Mouse (Mus musculus) left cerebral cortex, adult 2 months (tissue): ENCODE results near the gene Tnfaip3. TPM values are rescaled to one million over a fixed set of nuclear protein-coding genes. Genes with fewer than 3 reads are reported as not detected.

Experiments used
- DNase-seq, 2 experiments: peaks; one replicate each; pipeline ENCODE4 v3.0.0; 2021 to 2022; ENCODE audit warnings: low spot score in 2 of 2, mixed read lengths in 1 of 2; ENCODE audit errors: extremely low spot score in 1 of 2
- H3K27ac ChIP-seq: fragments of 200-600 bp; 2 replicates; pipeline ENCODE4 v1.8.1; 2022
- H3K4me3 ChIP-seq: fragments of 200-600 bp; 2 replicates; pipeline ENCODE4 v1.8.1; 2022
- CTCF ChIP-seq: fragments of 200-600 bp; IDR thresholded peaks from 2 replicates; pipeline ENCODE4 v1.8.1; 2022; ENCODE audit warnings: antibody characterized with exemption, mild to moderate bottlenecking, moderate library complexity
- intact Hi-C: fragments of 180-260 bp; cut with DNase I; formaldehyde crosslinking; loops from one replicate; pipeline ENCODE4 v1.15.1; 2025
- total RNA-seq, 2 experiments: library from RNA; stranded (reverse); gene quantifications; 2 replicates each; pipeline ENCODE4 v1.2.3; 2021

Gene Tnfaip3
- total RNA-seq, 2 experiments from 2014 or later = 4.6 to 5.1 TPM

DNA sequence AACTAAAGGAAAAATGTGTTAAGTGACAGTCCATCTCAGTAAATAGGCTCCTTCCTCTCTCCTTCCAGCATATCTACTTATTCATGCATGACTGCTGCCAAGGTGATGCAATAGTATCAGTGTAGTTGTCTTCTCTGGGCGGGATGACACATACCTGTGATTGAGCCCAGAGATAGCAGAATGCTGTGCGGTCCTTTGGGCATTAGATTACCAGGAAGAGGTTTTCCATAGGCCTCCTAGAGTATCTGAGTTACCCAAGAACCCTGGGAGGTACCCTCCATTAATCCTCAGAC lies 27.6 kb downstream of the Tnfaip3 start:
- TF ChIP-seq CTCF = no peak
- H3K4me3 ChIP-seq = no peak overlapping the region
- intact Hi-C loops = no loop called here
- H3K27ac ChIP-seq = no peak overlapping the region
- no peak for DNase-seq

DNA sequence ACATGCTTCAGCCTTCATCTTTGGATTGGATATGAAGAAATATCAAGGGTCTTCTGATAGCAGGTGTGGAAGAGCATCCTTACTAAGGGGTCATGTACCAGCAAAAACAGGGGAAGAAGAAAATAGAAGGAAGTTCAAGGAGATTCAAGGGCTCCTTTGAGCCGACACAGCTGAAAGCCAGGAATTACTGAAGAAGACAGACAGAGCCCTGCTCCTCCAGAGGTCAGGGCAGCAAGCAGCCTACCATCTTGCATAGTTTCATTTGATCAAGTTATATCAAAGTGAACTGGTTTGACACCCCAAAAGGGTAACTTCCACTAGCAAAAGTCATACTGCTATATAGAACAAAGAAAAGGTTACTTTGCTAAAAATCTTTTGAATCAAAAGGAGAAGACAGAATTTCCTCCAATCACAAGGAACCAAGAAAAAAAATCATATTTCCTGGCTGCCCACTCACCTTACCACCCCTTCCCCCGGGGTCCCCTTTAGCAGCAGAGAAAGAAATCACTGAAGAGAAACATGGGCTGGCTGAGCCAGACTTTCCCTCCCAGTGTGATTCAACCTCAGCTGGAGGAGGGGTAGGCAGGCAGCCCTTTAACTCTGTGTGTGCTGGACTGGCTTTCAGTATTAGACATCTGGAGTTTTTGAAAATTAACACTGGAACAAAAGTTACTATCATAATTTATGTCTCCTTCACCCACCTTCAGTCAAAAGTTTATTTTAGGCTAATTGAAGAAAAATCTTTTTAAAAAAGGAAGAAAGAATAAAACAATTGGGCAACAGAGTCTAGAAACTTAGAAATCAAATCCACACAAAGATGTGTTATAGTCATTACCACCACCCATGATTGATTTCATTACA lies 28.2 kb downstream of the Tnfaip3 start:
- H3K4me3 ChIP-seq = no peak overlapping the region
- TF ChIP-seq CTCF = no peak
- intact Hi-C loops = no loop called here
- H3K27ac ChIP-seq = no peak overlapping the region
- DNase-seq = no peak

DNA sequence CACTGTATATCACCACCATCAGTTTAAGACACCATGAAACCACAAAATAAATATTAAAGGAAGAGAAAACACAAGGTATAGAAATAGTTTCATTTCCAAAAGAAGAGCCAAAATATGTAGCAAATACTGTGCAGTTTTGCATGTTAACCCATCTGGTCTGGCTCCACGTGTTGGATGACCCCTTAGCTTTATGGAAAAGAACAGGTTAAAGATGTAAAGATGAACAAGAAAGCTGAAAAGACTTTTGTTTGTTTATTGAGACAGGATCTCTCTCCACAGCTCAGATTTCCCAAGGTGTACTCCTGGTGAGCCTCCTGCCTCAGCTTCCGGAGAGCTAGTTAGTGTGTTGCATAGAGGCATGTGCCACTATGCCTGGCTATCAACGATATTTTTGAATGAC lies 29.9 kb downstream of the Tnfaip3 start:
- H3K4me3 ChIP-seq = no peak overlapping the region
- no peak for TF ChIP-seq CTCF
- H3K27ac ChIP-seq = no peak overlapping the region
- intact Hi-C loops = no loop called here
- no peak for DNase-seq

DNA sequence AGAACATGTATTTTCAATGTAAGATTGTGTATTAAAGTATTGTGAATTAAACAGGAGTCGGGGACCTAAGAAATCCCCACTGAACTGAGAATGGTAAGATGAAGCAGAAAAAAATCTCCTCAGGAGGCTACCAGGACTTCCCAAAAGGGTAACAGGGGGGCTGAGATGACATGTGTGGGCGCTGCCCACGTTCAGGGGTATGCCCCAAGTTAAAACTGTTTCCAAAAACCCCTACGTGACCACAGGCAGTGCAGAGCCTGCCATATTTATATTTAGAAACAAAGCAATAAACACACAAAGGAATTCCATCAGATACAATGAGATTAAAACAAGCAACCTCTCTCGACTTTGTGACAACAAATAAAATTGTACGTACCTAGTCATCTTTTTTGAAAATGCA lies 31.9 kb downstream of the Tnfaip3 start:
- TF ChIP-seq CTCF = no peak
- no peak overlapping the region for H3K4me3 ChIP-seq
- no peak overlapping the region for H3K27ac ChIP-seq
- no peak for DNase-seq
- intact Hi-C loops = no loop called here

DNA sequence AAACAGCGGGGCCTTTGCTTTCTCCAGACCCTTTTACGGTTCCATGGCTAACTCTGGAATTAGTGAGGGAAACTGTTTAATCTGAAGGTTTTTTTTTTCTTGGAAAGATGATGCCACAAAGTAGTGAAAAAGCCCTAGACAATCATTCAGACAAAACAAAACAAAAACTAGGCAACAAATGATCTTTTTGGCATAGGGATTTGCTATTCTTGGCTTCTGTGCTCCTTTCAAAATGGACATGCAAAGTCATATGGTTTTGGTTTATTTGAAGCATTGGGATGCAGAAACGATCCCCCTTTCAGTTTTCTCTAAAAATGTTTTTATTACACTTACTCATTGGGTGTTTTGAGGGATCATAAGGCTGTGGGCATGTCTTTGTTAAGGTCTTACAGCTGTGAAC lies 41.0 kb downstream of the Tnfaip3 start:
- intact Hi-C loops = no loop called here
- no peak overlapping the region for H3K4me3 ChIP-seq
- DNase-seq = no peak
- no peak for TF ChIP-seq CTCF
- H3K27ac ChIP-seq = no peak overlapping the region

DNA sequence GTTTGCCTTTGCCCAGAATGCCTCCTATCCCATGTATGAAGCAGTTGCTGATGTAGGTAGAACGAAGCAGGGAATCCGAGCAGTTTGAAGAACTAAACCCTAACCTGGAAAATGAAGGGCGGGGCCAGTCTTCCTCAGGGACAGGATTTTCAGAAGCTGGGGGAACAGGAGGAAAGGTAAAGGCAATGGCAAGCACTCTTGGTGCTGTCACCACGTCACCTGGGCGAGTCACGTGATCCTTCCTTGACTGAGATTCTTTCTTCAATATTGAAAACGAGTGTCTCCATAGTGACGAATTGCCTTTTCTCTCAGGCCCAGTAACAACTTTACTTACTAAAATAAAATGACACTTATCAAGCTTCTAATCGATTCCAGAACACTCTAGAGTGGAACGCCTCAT lies 48.6 kb downstream of the Tnfaip3 start:
- Histone ChIP-seq H3K4me3 (no peak overlapping the region), H3K27ac (no peak overlapping the region)
- DNase-seq = no peak
- no peak for TF ChIP-seq CTCF
- intact Hi-C loops = no loop called here

DNA sequence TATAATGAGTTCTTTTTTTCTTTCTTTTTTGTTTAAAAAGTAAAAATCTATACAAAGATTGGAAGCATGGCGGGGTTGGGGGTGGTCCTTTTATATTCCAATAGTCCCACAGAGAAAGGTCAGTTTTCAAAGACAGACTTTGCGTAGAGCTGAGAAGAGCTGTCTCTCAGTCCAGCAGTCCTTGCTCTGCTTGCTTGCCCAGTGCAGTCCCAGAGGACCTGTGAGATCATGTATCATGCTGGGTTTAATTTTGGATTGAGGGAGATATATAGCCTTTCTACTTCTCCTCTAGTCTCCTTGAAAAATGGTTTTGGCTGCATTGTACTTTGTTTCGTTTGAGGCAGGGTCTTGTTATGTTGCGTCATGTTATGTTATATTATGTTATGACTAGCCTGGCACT lies 49.9 kb downstream of the Tnfaip3 start:
- H3K4me3 ChIP-seq = no peak overlapping the region
- no peak overlapping the region for H3K27ac ChIP-seq
- no peak for DNase-seq
- TF ChIP-seq CTCF = no peak
- intact Hi-C loops = no loop called here

DNA sequence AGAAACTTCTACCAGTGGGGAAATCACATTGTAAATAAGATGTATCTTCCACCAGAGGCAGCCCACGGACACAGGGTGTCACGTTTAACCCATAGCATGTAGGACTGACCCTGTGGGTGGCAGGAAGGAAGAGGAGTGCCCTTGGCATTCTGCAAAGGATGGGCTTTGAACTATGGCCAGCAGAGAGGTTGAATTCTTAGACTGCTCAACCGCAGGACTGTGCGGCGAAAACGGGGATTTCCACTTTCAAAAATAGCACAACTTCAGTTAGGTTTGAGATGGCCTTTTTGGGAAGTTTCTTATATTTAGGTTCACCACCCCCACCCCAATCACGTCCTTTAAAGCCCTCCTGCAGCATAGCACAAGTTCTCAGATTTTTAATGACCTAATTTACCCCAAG lies 50.6 kb downstream of the Tnfaip3 start:
- H3K27ac ChIP-seq = no peak overlapping the region

DNA sequence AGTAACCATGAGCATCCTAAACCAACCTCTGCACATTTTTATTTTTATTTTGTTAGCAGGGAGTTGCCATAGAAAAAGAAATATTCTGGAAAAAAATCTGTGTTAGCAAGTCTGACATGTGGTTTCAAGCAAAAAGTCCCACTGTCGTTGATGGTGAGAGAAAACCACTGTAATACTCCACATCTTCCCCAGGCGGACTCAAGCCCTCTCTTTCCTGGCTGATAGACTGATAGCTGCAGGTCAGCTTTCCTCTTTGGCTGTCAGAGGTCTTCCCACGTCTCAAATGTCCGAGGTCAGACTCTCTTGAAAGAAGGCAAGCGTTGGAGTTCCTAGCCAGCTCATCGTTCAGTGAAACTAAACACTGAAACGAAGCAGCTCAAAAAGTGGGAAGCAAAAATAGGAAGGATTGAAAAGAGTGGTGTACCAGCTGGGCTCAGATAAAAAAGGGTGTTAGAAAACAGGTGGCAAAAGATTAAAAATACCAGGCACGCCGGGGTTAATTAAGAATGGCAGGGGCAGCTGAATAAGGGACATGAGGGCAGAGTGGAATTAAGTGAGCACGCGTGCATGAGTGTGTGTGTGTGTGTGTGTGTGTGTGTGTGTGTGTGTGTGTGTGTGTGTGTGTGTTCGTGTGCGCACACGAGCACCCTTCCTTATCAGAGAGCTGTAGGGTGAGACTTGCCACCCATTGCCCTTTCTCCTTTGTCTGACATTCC lies 55.5 kb downstream of the Tnfaip3 start:
- no peak for TF ChIP-seq CTCF
- no peak for DNase-seq
- Histone ChIP-seq H3K27ac (no peak overlapping the region), H3K4me3 (no peak overlapping the region)
- intact Hi-C loops = no loop called here

More for the DNA sequence above, 50.6 kb downstream of the Tnfaip3 start:
- TF ChIP-seq CTCF = no peak
- intact Hi-C loops = no loop called here
- no peak for DNase-seq
- no peak overlapping the region for H3K4me3 ChIP-seq

DNA sequence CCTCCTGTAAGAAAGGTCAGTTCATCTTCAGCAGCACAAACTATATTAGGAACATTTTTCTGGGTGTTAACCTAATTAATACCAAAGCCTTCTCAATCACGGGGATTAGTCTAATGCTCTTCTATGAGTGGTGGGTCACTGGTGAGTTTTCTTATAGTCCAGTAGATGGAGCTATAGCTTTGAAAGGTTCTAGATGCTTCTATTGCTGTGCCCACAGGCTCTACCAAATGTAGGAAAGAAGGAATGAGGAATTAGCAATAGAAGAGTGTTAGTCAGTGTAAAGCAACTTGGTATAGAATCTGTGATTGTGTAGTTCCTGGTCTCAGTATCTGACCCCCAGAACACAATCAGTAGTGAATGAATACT lies 61.8 kb downstream of the Tnfaip3 start:
- Histone ChIP-seq H3K27ac (no peak overlapping the region), H3K4me3 (no peak overlapping the region)
- peak; percentile 78 for TF ChIP-seq CTCF
- intact Hi-C loops = loop anchor here (1.0 to 5.0 kb wide), 3 partner anchors 61 to 233 kb away; partner anchors contain the start of gene Tnfaip3
- no peak for DNase-seq

DNA sequence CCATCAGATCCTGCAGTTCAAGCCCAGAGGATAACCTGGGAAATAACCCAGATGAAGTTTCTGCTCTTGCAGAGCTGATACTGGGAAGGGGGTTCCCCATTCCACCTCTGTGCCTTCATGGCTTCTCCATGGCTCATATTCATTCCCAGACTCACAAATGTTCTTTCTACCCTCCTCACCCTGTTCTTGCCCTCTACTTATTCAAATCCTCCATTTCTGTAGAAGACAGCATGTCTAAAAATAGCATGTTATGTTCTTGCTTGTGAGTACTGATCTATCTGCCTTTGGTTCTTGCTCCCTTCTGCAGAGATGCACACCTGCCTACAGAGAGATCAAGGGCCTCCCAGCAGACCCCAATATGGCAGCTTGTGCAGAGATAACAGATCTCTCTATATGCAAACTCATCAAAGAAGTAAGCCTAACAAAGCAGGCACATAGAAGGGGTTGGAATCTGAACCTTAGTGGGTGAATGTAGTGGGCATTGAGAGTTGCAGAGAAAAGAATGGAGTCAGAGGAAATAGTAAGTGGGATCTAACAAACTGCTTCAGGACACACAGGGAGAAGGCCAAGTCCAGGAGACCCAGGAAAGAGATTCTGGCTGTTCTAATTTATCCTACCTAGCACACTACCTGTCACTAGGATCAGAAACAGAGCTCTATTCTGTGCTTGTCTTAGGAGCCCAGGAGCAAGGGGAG lies 62.3 kb downstream of the Tnfaip3 start:
- no peak for TF ChIP-seq CTCF
- intact Hi-C loops = loop anchor here (1.0 to 5.0 kb wide), 3 partner anchors 62 to 233 kb away; partner anchors contain the start of gene Tnfaip3
- Histone ChIP-seq H3K27ac (no peak overlapping the region), H3K4me3 (no peak overlapping the region)
- DNase-seq = no peak

Other genes starting within 250 kb of the Tnfaip3 start
- gene Gm4922, start 228.9 kb downstream of the Tnfaip3 start, total RNA-seq = not detected
- 1 to 10 TPM; 3.5 to 5.5 TPM for gene Perp, start 170.6 kb downstream of the Tnfaip3 start, total RNA-seq